Mouse (Mus musculus) embryonic facial prominence, embryonic 11.5 days (tissue): ENCODE measurements around the gene Zfp993. TPM values are rescaled to one million over a fixed set of nuclear protein-coding genes. Genes with fewer than 3 reads are reported as not detected.
A peak's percentile ranks its signal among the peaks of the same experiment; 100 is the strongest.
"Not testable (repeated sequence)": the region's sequence is repeated elsewhere in the genome, so short reads cannot be mapped to it uniquely, and the experiment has no call there.

Source experiments
- ATAC-seq: fragments of 200-750 bp; cut with Nextera tagmentation; replicated peaks from 2 replicates; pipeline ENCODE4 v1.8.0; 2017; ENCODE audit warnings: low read depth; ENCODE audit not compliant: insufficient number of reproducible peaks, low FRiP score, low TSS enrichment
- DNase-seq: peaks from one replicate; pipeline ENCODE4 v3.0.0-alpha.2; 2015; ENCODE audit warnings: low spot score
- H3K27ac ChIP-seq: fragments of 300-500 bp; sonication (generic); replicated peaks from 2 replicates; pipeline ENCODE4 v1.5.1; 2014; ENCODE audit warnings: mild to moderate bottlenecking, low read depth, low read length, control low read depth
- H3K27me3 ChIP-seq: fragments of 300-500 bp; sonication (generic); 2 replicates; pipeline ENCODE4 v1.6.1; 2014; ENCODE audit warnings: mild to moderate bottlenecking, low read length, moderate library complexity, mixed read lengths; ENCODE audit not compliant: control insufficient read depth, insufficient read depth
- H3K36me3 ChIP-seq: fragments of 300-500 bp; sonication (generic); replicated peaks from 2 replicates; pipeline ENCODE4 v1.6.1; 2014; ENCODE audit warnings: low read depth, mild to moderate bottlenecking, low read length, moderate library complexity, mixed read lengths; ENCODE audit not compliant: control insufficient read depth, insufficient read depth
- H3K4me1 ChIP-seq: fragments of 300-500 bp; sonication (generic); 2 replicates; pipeline ENCODE4 v1.6.1; 2014; ENCODE audit warnings: low read length, mixed read lengths; ENCODE audit not compliant: control insufficient read depth, insufficient read depth
- H3K4me2 ChIP-seq: fragments of 300-500 bp; sonication (generic); 2 replicates; pipeline ENCODE4 v1.6.1; 2014; ENCODE audit warnings: low read depth, mild to moderate bottlenecking, control low read depth, low read length, moderate library complexity
- H3K4me3 ChIP-seq: fragments of 300-500 bp; sonication (generic); 2 replicates; pipeline ENCODE4 v1.5.1; 2014; ENCODE audit warnings: low read depth, low read length, control low read depth
- H3K9ac ChIP-seq: fragments of 300-500 bp; sonication (generic); replicated peaks from 2 replicates; pipeline ENCODE4 v1.6.1; 2014; ENCODE audit warnings: mild to moderate bottlenecking, control low read depth, low read length
- H3K9me3 ChIP-seq: fragments of 300-500 bp; sonication (generic); replicated peaks from 2 replicates; pipeline ENCODE4 v1.6.1; 2016; ENCODE audit warnings: mild to moderate bottlenecking, low read length, inconsistent platforms, mixed read lengths; ENCODE audit not compliant: control insufficient read depth
- WGBS: fragments of 180-500 bp; shearing (Covaris S2); extraction: QIAGEN DNeasy Blood & Tissue Kit; methylation state at CpG from one replicate; pipeline ENCODE4 v1.1.7; 2014; 5-methylcytosine and 5-hydroxymethylcytosine counted together
- polyA plus RNA-seq: library from polyadenylated mRNA; unstranded; fragments of >200 nt; fragmentation: Nextera tagmentation; extraction: Ambion mirVana; gene quantifications from 2 replicates; pipeline ENCODE4 v1.2.1, GENCODE M21; 2014

Gene Zfp993
- polyA plus RNA-seq, result 2.1 and 2.8 TPM in 2 replicates

GRCm38 (mm10) chr4:146610774-146611400 lies at the start of gene Zfp993:
TSS of gene Zfp993 (plus strand) at chr4:146610961.
- H3K4me1 ChIP-seq, H3K9me3 ChIP-seq, H3K27me3 ChIP-seq, H3K27ac ChIP-seq, H3K9ac ChIP-seq, H3K4me2 ChIP-seq, DNase-seq, H3K36me3 ChIP-seq, ATAC-seq, H3K4me3 ChIP-seq: not testable (repeated sequence)
- no CpG with 5 or more reads among the region's 14 CpGs for WGBS

GRCm38 (mm10) chr4:146579905-146580873 lies 30.6 kb upstream of the Zfp993 start:
- H3K4me3 ChIP-seq, result not testable (repeated sequence)

GRCm38 (mm10) chr4:146603578-146604399 lies 7.0 kb upstream of the Zfp993 start:
- H3K9me3 ChIP-seq, H3K27ac ChIP-seq, H3K4me1 ChIP-seq, H3K4me2 ChIP-seq, H3K36me3 ChIP-seq, H3K9ac ChIP-seq, H3K27me3 ChIP-seq: not testable (repeated sequence)
- H3K4me3 ChIP-seq, result 0 out of 2 replicates have a peak overlapping the region, but pooled peaks have one; percentile 17
- WGBS, result 5% methylated on average over 17 of the region's 53 CpGs
- ATAC-seq (peak; percentile 97), DNase-seq (peak; percentile 0)

More at GRCm38 (mm10) chr4:146579905-146580873, 30.6 kb upstream of the Zfp993 start:
- H3K9me3 ChIP-seq, H3K4me1 ChIP-seq, H3K27me3 ChIP-seq, H3K27ac ChIP-seq, DNase-seq, H3K9ac ChIP-seq, H3K4me2 ChIP-seq, H3K36me3 ChIP-seq: not testable (repeated sequence)
- WGBS, result no CpG with 5 or more reads among the region's 111 CpGs
- ATAC-seq, result peak; percentile 94

- H3K4me1 ChIP-seq, H3K4me2 ChIP-seq, H3K27ac ChIP-seq, H3K9me3 ChIP-seq, H3K9ac ChIP-seq, H3K4me3 ChIP-seq, H3K36me3 ChIP-seq, DNase-seq, H3K27me3 ChIP-seq, ATAC-seq: not testable (repeated sequence)
- no CpG with 5 or more reads among the region's 4 CpGs for WGBS
Measured at GRCm38 (mm10) chr4:146644367-146644766, 33.6 kb downstream of the Zfp993 start.

- not testable (repeated sequence) for H3K4me3 ChIP-seq, H3K27ac ChIP-seq, H3K4me2 ChIP-seq, H3K9ac ChIP-seq, H3K4me1 ChIP-seq, H3K9me3 ChIP-seq, H3K27me3 ChIP-seq, DNase-seq, H3K36me3 ChIP-seq
- WGBS, result no CpG with 5 or more reads among the region's 2 CpGs
- ATAC-seq, result 0 out of 2 replicates have a peak, but pooled peaks have one; percentile 12
Measured at GRCm38 (mm10) chr4:146649641-146650040, 38.9 kb downstream of the Zfp993 start.

- H3K27ac ChIP-seq, H3K4me1 ChIP-seq, H3K27me3 ChIP-seq, H3K4me3 ChIP-seq, DNase-seq, H3K9me3 ChIP-seq, H3K9ac ChIP-seq, H3K36me3 ChIP-seq, H3K4me2 ChIP-seq: not testable (repeated sequence)
- 94% methylated on average over 1 of the region's 4 CpGs for WGBS
- peak; percentile 53; the same call in 1 of the 2 replicates for ATAC-seq
Measured at GRCm38 (mm10) chr4:146650115-146650514, 39.4 kb downstream of the Zfp993 start.

GRCm38 (mm10) chr4:146650639-146651038 lies 39.9 kb downstream of the Zfp993 start:
- DNase-seq, H3K9me3 ChIP-seq, H3K36me3 ChIP-seq, H3K9ac ChIP-seq, H3K4me1 ChIP-seq, H3K4me3 ChIP-seq, H3K27ac ChIP-seq, H3K27me3 ChIP-seq, H3K4me2 ChIP-seq: not testable (repeated sequence)
- peak; percentile 45; the same call in 1 of the 2 replicates for ATAC-seq
- WGBS, result 80% methylated on average over 1 of the region's 5 CpGs
